Mouse (Mus musculus): ENCODE measurements around the gene Sbf1. TPM values are rescaled to one million over a fixed set of nuclear protein-coding genes. Genes with fewer than 3 reads are reported as not detected.

Gene Sbf1
- total RNA-seq, 4 experiments from 2014 or later, result 56.5 to 74.5 (median 69.5) TPM

- DNase-seq (ENCODE audit: low spot score), result no peak
Measured at GRCm38 (mm10) chr15:89285004-89285403, 30.1 kb downstream of the Sbf1 start.

GRCm38 (mm10) chr15:89284094-89284493, 31.0 kb downstream of the Sbf1 start:
- no peak for DNase-seq (ENCODE audit: low spot score)

- DNase-seq (ENCODE audit: low spot score), result no peak
Measured at GRCm38 (mm10) chr15:89282546-89282945, 32.6 kb downstream of the Sbf1 start.

- DNase-seq (ENCODE audit: low spot score), result no peak
Measured at GRCm38 (mm10) chr15:89277366-89277765, 37.7 kb downstream of the Sbf1 start.

- DNase-seq (ENCODE audit: low spot score), result no peak
Measured at GRCm38 (mm10) chr15:89275497-89275896, 39.6 kb downstream of the Sbf1 start.

GRCm38 (mm10) chr15:89264485-89264884, 50.6 kb downstream of the Sbf1 start:
- no peak for DNase-seq (ENCODE audit: low spot score)

GRCm38 (mm10) chr15:89258997-89259396, 56.1 kb downstream of the Sbf1 start:
- DNase-seq (ENCODE audit: low spot score), result no peak

- no peak for DNase-seq (ENCODE audit: low spot score)
Measured at GRCm38 (mm10) chr15:89255330-89255729, 59.8 kb downstream of the Sbf1 start.

- DNase-seq (ENCODE audit: low spot score), result no peak
Measured at GRCm38 (mm10) chr15:89249063-89249462, 66.0 kb downstream of the Sbf1 start.

- DNase-seq (ENCODE audit: low spot score), result no peak
Measured at GRCm38 (mm10) chr15:89241025-89241424, 74.1 kb downstream of the Sbf1 start.

GRCm38 (mm10) chr15:89239751-89240392, 75.2 kb downstream of the Sbf1 start:
- no peak for DNase-seq (ENCODE audit: low spot score)

Small RNA genes lying within 50 kb of the gene (microRNA-seq; reads per million reads assigned to microRNA genes)
- 1.7 reads per million for gene Mir6959

Other genes with a start within 250 kb of the Sbf1 start
- 10 to 100 TPM; 43.9 to 51.4 (median 45.4) TPM for gene Trabd, start 240.2 kb downstream of the Sbf1 start, total RNA-seq (2022)
- gene Selenoo, start 226.2 kb downstream of the Sbf1 start, total RNA-seq (2022), result 10 to 100 TPM; 15.0 to 16.6 (median 15.8) TPM
- gene Tubgcp6, start 192.2 kb downstream of the Sbf1 start, total RNA-seq (2022), result 10 to 100 TPM in 1 of 4 experiments, 1 to 10 TPM in 3; 8.2 to 11.6 (median 9.0) TPM
- 1 to 10 TPM; 5.8 to 9.5 (median 6.9) TPM for gene Hdac10, start 186.6 kb downstream of the Sbf1 start, total RNA-seq (2022)
- 10 to 100 TPM; 21.1 to 31.4 (median 28.0) TPM for gene Mapk12, start 174.6 kb downstream of the Sbf1 start, total RNA-seq (2022)
- gene Mapk11, start 165.7 kb downstream of the Sbf1 start, total RNA-seq (2022), result 1 to 10 TPM; 1.1 to 2.8 (median 2.7) TPM
- 100 to 1,000 TPM in 2 of 4 experiments, 10 to 100 TPM in 2; 92.5 to 104 (median 99.6) TPM for gene Plxnb2, start 134.5 kb downstream of the Sbf1 start, total RNA-seq (2022)
- 10 to 100 TPM in 2 of 4 experiments, 1 to 10 TPM in 2; 8.8 to 12.9 (median 11.0) TPM for gene Dennd6b, start 118.8 kb downstream of the Sbf1 start, total RNA-seq (2022)
- 10 to 100 TPM; 82.1 to 87.5 (median 84.7) TPM for gene Ppp6r2, start 103.8 kb downstream of the Sbf1 start, total RNA-seq (2022)
- gene Adm2, start 7.4 kb upstream of the Sbf1 start, total RNA-seq (2022), result not detected
- gene Miox, start 19.1 kb upstream of the Sbf1 start, total RNA-seq (2022), result not detected
- 10 to 100 TPM; 23.6 to 29.1 (median 26.7) TPM for gene Lmf2, start 40.3 kb upstream of the Sbf1 start, total RNA-seq (2022)
- gene Ncaph2, start 40.4 kb upstream of the Sbf1 start, total RNA-seq (2022), result 10 to 100 TPM; 52.8 to 67.4 (median 57.4) TPM
- gene Sco2, start 58.5 kb upstream of the Sbf1 start, total RNA-seq (2022), result 10 to 100 TPM; 21.9 to 32.0 (median 24.4) TPM
- gene Tymp, start 61.7 kb upstream of the Sbf1 start, total RNA-seq (2022), result under 1 TPM; 0.22 to 0.72 (median 0.31) TPM
- gene Odf3b, start 64.0 kb upstream of the Sbf1 start, total RNA-seq (2022), result 1 to 10 TPM in 3 of 4 experiments, under 1 TPM in 1; 0.41 to 2.3 (median 2.2) TPM
- not detected for gene Klhdc7b, start 69.6 kb upstream of the Sbf1 start, total RNA-seq (2022)
- not detected for gene Syce3, start 95.2 kb upstream of the Sbf1 start, total RNA-seq (2022)
- 100 to 1,000 TPM; 631 to 738 (median 682) TPM for gene Cpt1b, start 110.6 kb upstream of the Sbf1 start, total RNA-seq (2022)
- gene C730034F03Rik, start 114.3 kb upstream of the Sbf1 start, total RNA-seq (2022), result 1 to 10 TPM; 1.4 to 4.1 (median 2.0) TPM
- gene Gm44502, start 114.4 kb upstream of the Sbf1 start, total RNA-seq (2022), result 10 to 100 TPM in 2 of 4 experiments, 1 to 10 TPM in 2; 6.9 to 14.3 (median 10.7) TPM
- gene Chkb, start 114.6 kb upstream of the Sbf1 start, total RNA-seq (2022), result 10 to 100 TPM; 46.7 to 59.6 (median 54.0) TPM
- gene Mapk8ip2, start 138.6 kb upstream of the Sbf1 start, total RNA-seq (2022), result under 1 TPM in 3 of 4 experiments, not detected in 1; 0.09 to 0.25 (median 0.09) TPM
- 10 to 100 TPM; 10.9 to 12.7 (median 11.8) TPM for gene Arsa, start 162.1 kb upstream of the Sbf1 start, total RNA-seq (2022)
- 10 to 100 TPM; 36.3 to 53.5 (median 43.5) TPM for gene Shank3, start 184.3 kb upstream of the Sbf1 start, total RNA-seq (2022)